Mouse (Mus musculus): Measurements from ENCODE around the gene Clybl. TPM values are rescaled to one million over a fixed set of nuclear protein-coding genes. Genes with fewer than 3 reads are reported as not detected.

Clybl gene
- polyA plus RNA-seq, 1 experiment, result 30.9 TPM

DNA sequence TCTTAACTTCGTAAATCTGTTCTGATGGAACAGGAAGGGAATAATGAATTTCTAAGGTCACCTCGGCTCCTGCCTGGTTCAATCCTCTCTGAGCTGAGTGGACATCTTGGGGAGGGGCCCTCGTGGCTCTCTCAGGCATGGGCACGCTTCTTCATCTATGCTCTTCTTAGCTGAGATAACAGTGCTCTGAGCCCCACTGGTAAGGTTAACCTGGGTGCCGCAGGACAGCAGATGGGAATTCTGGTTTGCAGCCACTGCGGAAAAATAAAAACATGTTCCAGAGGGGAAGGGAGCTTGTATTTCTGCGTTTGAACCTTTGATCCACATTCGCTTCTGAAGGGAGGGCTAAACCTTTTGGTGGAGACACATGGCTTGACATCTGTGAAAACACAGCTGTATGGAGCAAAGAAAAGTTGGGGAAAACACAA lies 43.0 kb downstream of the Clybl start:
- TF ChIP-seq MYOD1 (IDR thresholded peaks at IDR 0.05; ENCODE audit: control insufficient read depth in 1 of 3, insufficient read length in 2 of 3, low read depth in 2 of 3) (no peak), REST (IDR thresholded peaks at IDR 0.05; ENCODE audit: insufficient read depth, insufficient read length) (no peak), USF1 (IDR thresholded peaks at IDR 0.05; ENCODE audit: low read depth) (no peak), TCF12 (IDR thresholded peaks at IDR 0.05; ENCODE audit: insufficient read depth, poor library complexity, severe bottlenecking) (no peak)
- no peak overlapping the region for H3K4me2 ChIP-seq (ENCODE audit: low read depth)
- H3K79me2 ChIP-seq (ENCODE audit: control insufficient read depth, insufficient read depth), result no peaks in the 10 kb centered on the region
- H3K4me3 ChIP-seq, result no peak overlapping the region
- no peaks in the 10 kb centered on the region for H3K27me3 ChIP-seq (ENCODE audit: control insufficient read depth, insufficient read depth, insufficient read length)
- no peak overlapping the region for H3ac ChIP-seq (ENCODE audit: control insufficient read depth, insufficient read length)
- H3K36me3 ChIP-seq (ENCODE audit: control insufficient read depth, insufficient read depth), result no peaks in the 10 kb centered on the region

DNA sequence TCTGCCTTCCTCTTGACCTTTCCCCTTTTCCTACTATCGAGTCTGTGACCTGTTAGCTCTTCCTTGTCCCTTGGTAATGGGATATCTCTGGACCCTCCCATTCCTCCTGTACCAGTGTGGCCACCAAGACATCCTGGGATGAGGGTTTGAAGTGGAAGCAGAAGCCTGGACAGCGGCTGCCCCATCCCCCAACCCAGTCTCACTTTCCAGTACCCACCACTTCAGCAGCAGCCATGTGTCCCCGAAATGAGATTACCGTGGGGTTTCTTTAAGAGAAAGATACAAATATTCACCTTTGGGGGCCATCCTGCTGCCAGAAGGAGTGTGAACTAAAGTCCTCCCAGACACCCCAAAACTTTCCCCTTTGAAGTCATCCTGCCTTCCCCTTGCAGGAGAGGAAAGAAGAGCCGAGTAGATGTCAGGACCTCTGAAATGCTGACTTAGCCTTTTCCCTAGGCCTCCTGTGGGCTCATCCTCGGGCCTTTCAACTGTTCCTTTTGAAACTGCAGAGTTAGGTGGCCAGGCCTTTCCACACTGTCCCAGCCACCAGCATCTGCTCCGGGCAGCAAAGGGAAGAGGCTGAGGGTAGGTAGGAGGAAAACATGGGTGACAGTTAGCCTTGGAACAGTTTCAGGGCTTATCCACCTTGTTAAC lies 44.1 kb downstream of the Clybl start:
- no peak overlapping the region for H3ac ChIP-seq (ENCODE audit: control insufficient read depth, insufficient read length)
- H3K4me3 ChIP-seq, result no peak overlapping the region
- no peaks in the 10 kb centered on the region for H3K79me2 ChIP-seq (ENCODE audit: control insufficient read depth, insufficient read depth)
- H3K36me3 ChIP-seq (ENCODE audit: control insufficient read depth, insufficient read depth), result no peaks in the 10 kb centered on the region
- TF ChIP-seq MYOG (IDR thresholded peaks at IDR 0.05; ENCODE audit: control insufficient read depth in 1 of 3, insufficient read depth in 1 of 3, insufficient read length in 2 of 3, low read depth in 2 of 3), result no peak
- TF ChIP-seq TCF12 (IDR thresholded peaks at IDR 0.05; ENCODE audit: insufficient read depth, poor library complexity, severe bottlenecking), result no peak
- TF ChIP-seq REST (IDR thresholded peaks at IDR 0.05; ENCODE audit: insufficient read depth, insufficient read length), result no peak
- TF ChIP-seq POLR2A (IDR thresholded peaks at IDR 0.05; ENCODE audit: insufficient read length, low read depth), result no peak
- no peak for TF ChIP-seq CEBPB (IDR thresholded peaks at IDR 0.05; ENCODE audit: insufficient read depth, poor library complexity, severe bottlenecking)
- TF ChIP-seq MYOD1 (IDR thresholded peaks at IDR 0.05; ENCODE audit: control insufficient read depth in 1 of 3, insufficient read length in 2 of 3, low read depth in 2 of 3), result no peak
- no peak for TF ChIP-seq E2F4 (IDR thresholded peaks at IDR 0.05; ENCODE audit: insufficient read depth)
- TF ChIP-seq POLR2AphosphoS2 (IDR thresholded peaks at IDR 0.05; ENCODE audit: insufficient read length, low read depth), result no peak
- TF ChIP-seq TCF3 (IDR thresholded peaks at IDR 0.05; ENCODE audit: insufficient read length, low read depth), result no peak
- no peak for TF ChIP-seq SRF (IDR thresholded peaks at IDR 0.05; ENCODE audit: control insufficient read depth, insufficient read length, low read depth)
- no peak for TF ChIP-seq MAX (IDR thresholded peaks at IDR 0.05; ENCODE audit: low read depth)
- TF ChIP-seq USF1 (IDR thresholded peaks at IDR 0.05; ENCODE audit: low read depth), result no peak
- no peaks in the 10 kb centered on the region for H3K27me3 ChIP-seq (ENCODE audit: control insufficient read depth, insufficient read depth, insufficient read length)
- no peak overlapping the region for H3K4me2 ChIP-seq (ENCODE audit: low read depth)

DNA sequence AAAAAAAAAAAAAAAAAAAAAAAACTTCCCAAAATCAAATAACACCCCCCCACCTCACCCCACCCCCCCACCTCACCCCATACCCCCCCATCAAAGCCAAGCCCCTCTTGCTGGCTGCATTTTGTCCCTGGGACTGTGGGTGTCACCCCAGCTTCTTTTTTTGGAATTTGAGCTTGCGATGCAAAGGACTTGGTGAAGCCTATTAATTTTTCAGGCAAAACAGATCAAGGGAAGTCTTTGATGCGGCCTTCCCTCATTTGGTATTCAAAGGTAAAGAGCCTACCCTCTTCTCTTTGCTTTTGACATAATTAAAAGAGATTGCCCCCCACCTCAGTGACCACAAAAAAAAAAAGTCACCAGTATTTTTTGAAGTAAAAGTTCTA lies 44.6 kb downstream of the Clybl start:
- Histone ChIP-seq H3K4me2 (ENCODE audit: low read depth) (no peak overlapping the region), H3K79me2 (ENCODE audit: control insufficient read depth, insufficient read depth) (no peaks in the 10 kb centered on the region), H3K36me3 (ENCODE audit: control insufficient read depth, insufficient read depth) (no peaks in the 10 kb centered on the region), H3K4me3 (no peak overlapping the region), H3ac (ENCODE audit: control insufficient read depth, insufficient read length) (no peak overlapping the region), H3K27me3 (ENCODE audit: control insufficient read depth, insufficient read depth, insufficient read length) (no peaks in the 10 kb centered on the region)
- TF ChIP-seq SRF (IDR thresholded peaks at IDR 0.05; ENCODE audit: control insufficient read depth, insufficient read length, low read depth) (no peak), MYOD1 (IDR thresholded peaks at IDR 0.05; ENCODE audit: control insufficient read depth in 1 of 3, insufficient read length in 2 of 3, low read depth in 2 of 3) (no peak), POLR2AphosphoS2 (IDR thresholded peaks at IDR 0.05; ENCODE audit: insufficient read length, low read depth) (no peak), MYOG (IDR thresholded peaks at IDR 0.05; ENCODE audit: control insufficient read depth in 1 of 3, insufficient read depth in 1 of 3, insufficient read length in 2 of 3, low read depth in 2 of 3) (no peak), USF1 (IDR thresholded peaks at IDR 0.05; ENCODE audit: low read depth) (no peak), TCF3 (IDR thresholded peaks at IDR 0.05; ENCODE audit: insufficient read length, low read depth) (no peak), MAX (IDR thresholded peaks at IDR 0.05; ENCODE audit: low read depth) (no peak), CEBPB (IDR thresholded peaks at IDR 0.05; ENCODE audit: insufficient read depth, poor library complexity, severe bottlenecking) (no peak), E2F4 (IDR thresholded peaks at IDR 0.05; ENCODE audit: insufficient read depth) (no peak), REST (IDR thresholded peaks at IDR 0.05; ENCODE audit: insufficient read depth, insufficient read length) (no peak), TCF12 (IDR thresholded peaks at IDR 0.05; ENCODE audit: insufficient read depth, poor library complexity, severe bottlenecking) (no peak), POLR2A (IDR thresholded peaks at IDR 0.05; ENCODE audit: insufficient read length, low read depth) (no peak)

DNA sequence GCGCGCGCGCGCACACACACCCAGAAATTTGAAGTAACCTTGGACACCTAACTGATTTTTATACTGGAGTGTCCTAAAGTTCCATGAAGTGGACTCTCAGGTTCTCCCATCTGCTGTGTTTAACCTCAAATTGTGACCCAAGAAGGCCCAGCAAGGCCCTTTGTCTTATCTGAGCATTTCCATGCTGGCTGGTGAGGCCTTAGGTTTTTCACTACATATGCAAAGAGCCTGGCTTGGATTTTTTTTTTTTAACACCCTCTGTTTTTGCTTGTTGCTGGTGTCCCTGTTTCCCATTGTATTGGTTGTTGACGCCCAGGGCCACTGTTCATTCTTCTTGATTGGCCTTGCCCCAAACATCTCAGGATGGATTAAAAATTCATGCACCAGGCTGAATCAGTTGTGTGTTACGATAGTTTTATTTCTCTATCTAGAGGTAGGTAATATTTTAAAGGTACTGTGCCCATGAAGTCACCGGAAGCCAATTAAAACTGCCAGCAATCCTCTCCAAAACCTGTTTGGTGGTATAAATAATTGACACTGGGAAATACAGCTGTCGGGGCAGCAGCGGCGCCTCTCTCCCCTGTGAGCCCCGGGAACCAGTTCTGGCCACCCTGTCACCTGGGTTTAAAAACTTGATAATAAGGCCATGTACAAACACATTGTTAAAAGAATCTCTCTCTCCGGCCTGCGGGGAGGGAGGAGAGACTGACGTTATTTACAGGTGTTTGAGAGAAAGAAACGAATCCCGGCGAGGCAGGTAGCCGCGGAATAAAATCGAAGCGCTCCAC lies 45.4 kb downstream of the Clybl start:
- Histone ChIP-seq H3K27me3 (ENCODE audit: control insufficient read depth, insufficient read depth, insufficient read length) (no peaks in the 10 kb centered on the region), H3ac (ENCODE audit: control insufficient read depth, insufficient read length) (no peak overlapping the region), H3K79me2 (ENCODE audit: control insufficient read depth, insufficient read depth) (no peaks in the 10 kb centered on the region), H3K4me2 (ENCODE audit: low read depth) (no peak overlapping the region), H3K36me3 (ENCODE audit: control insufficient read depth, insufficient read depth) (no peaks in the 10 kb centered on the region), H3K4me3 (no peak overlapping the region)
- no peak for TF ChIP-seq POLR2A (IDR thresholded peaks at IDR 0.05; ENCODE audit: insufficient read length, low read depth)
- no peak for TF ChIP-seq E2F4 (IDR thresholded peaks at IDR 0.05; ENCODE audit: insufficient read depth)
- TF ChIP-seq POLR2AphosphoS2 (IDR thresholded peaks at IDR 0.05; ENCODE audit: insufficient read length, low read depth), result no peak

DNA sequence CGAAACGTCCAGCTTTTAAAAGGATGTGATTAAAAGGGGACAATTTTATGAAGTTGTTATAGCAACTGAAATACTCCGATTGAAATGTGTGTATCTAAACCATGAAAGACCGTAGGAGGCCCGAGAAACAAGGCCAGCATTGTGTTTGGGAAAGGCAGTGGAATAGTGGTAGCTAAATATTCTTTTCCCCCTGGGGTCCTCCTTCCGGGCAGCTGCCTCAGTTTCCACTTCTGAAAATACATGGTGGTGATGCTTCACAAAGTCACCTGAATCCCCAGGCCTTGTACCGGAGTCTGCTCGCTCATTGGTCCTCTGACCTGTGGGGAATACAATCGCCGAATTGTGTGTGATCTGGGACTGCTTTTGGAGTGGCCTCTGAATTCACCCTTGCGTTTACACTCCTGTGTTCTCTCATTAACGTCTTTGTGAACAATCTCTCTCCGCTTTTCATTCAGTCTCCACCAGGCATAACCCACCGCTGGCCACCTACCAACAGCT lies 46.0 kb downstream of the Clybl start:
- Histone ChIP-seq H3K27me3 (ENCODE audit: control insufficient read depth, insufficient read depth, insufficient read length) (no peaks in the 10 kb centered on the region), H3K4me2 (ENCODE audit: low read depth) (no peak overlapping the region), H3K36me3 (ENCODE audit: control insufficient read depth, insufficient read depth) (no peaks in the 10 kb centered on the region), H3K79me2 (ENCODE audit: control insufficient read depth, insufficient read depth) (no peaks in the 10 kb centered on the region), H3ac (ENCODE audit: control insufficient read depth, insufficient read length) (no peak overlapping the region), H3K4me3 (no peak overlapping the region)
- TF ChIP-seq SRF (IDR thresholded peaks at IDR 0.05; ENCODE audit: control insufficient read depth, insufficient read length, low read depth), result no peak
- no peak for TF ChIP-seq POLR2A (IDR thresholded peaks at IDR 0.05; ENCODE audit: insufficient read length, low read depth)
- TF ChIP-seq MAX (IDR thresholded peaks at IDR 0.05; ENCODE audit: low read depth), result no peak
- no peak for TF ChIP-seq TCF3 (IDR thresholded peaks at IDR 0.05; ENCODE audit: insufficient read length, low read depth)
- TF ChIP-seq MYOG (IDR thresholded peaks at IDR 0.05; ENCODE audit: control insufficient read depth in 1 of 3, insufficient read depth in 1 of 3, insufficient read length in 2 of 3, low read depth in 2 of 3), result no peak
- TF ChIP-seq CEBPB (IDR thresholded peaks at IDR 0.05; ENCODE audit: insufficient read depth, poor library complexity, severe bottlenecking), result no peak
- no peak for TF ChIP-seq TCF12 (IDR thresholded peaks at IDR 0.05; ENCODE audit: insufficient read depth, poor library complexity, severe bottlenecking)
- no peak for TF ChIP-seq E2F4 (IDR thresholded peaks at IDR 0.05; ENCODE audit: insufficient read depth)
- TF ChIP-seq POLR2AphosphoS2 (IDR thresholded peaks at IDR 0.05; ENCODE audit: insufficient read length, low read depth), result no peak
- TF ChIP-seq MYOD1 (IDR thresholded peaks at IDR 0.05; ENCODE audit: control insufficient read depth in 1 of 3, insufficient read length in 2 of 3, low read depth in 2 of 3), result no peak
- no peak for TF ChIP-seq USF1 (IDR thresholded peaks at IDR 0.05; ENCODE audit: low read depth)
- no peak for TF ChIP-seq REST (IDR thresholded peaks at IDR 0.05; ENCODE audit: insufficient read depth, insufficient read length)
